Mouse (Mus musculus) fat pad, adult 2 months (tissue): ENCODE measurements around the gene Stoml1.

Experiments
- DNase-seq: peaks from one replicate; pipeline ENCODE4 v3.0.0-alpha.2; 2011; ENCODE audit warnings: low read depth, low spot score; ENCODE audit errors: extremely low read depth

Gene Stoml1

GRCm38 (mm10) chr9:58299356-58299799, 46.4 kb downstream of the Stoml1 start:
- DNase-seq = no peak

- DNase-seq = no peak
Observed at GRCm38 (mm10) chr9:58303115-58303514, 50.2 kb downstream of the Stoml1 start.

GRCm38 (mm10) chr9:58303599-58304271, 50.8 kb downstream of the Stoml1 start:
- no peak for DNase-seq

GRCm38 (mm10) chr9:58305686-58306085, 52.7 kb downstream of the Stoml1 start:
- no peak for DNase-seq

DNA sequence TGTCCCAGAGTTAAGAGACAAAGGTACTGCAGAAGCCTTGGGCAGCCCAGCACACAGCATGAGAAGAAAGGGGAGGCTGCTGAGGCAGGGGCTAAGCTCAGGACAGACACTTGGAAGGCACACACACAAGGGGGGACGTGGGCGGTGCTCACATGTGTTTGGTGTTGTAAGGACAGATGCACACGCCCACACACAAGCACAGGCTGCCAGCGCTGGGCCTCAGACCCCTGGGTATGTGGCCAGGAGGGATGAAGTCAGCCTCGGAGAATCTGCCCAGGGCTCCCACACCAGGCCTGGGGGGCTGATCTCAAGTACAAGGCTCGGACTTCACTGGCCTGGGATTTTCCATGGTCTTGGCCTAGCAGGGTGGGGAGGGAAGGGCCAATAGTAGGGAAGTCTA, 55.4 kb downstream of the Stoml1 start:
- DNase-seq = no peak

DNA sequence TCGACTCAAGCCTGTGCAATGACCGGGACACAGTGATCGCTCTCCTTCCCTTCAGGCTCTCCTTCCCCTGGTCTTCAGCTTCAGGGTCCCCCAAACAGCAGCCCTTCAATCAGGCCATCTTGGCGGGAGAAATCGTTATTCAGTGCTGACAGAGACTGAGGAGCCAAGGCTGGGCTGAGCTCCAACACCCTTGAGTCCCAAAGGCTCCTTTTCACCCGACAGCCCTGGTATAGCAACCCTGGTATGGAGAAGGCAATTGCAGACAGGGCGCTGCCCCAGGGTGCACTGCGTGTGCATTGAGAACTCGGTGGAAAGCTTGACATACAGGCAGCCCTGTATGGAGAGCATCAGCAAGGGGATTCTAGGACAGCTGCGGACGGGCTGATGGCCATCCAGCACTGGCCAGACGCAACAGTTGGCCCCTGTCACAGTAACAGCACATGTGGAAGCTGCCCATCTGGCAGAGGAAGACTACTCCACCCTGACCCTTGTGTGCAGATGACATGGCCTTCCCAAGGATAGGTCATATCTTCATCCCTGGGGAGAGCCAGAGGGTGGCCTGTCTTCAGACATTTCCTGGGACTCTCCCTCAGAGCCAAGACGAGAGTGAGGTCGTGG, 57.2 kb downstream of the Stoml1 start:
- DNase-seq = no peak

- no peak for DNase-seq
Observed at GRCm38 (mm10) chr9:58311191-58311910, 58.4 kb downstream of the Stoml1 start.
